Mouse (Mus musculus) thymus, postnatal 36 days (tissue): Measurements from ENCODE around the gene AA792892.
"Not testable (repeated sequence)": the region's sequence is repeated elsewhere in the genome, so short reads cannot be mapped to it uniquely, and the experiment has no call there.

Source experiments
- DNase-seq, 2 experiments: peaks; one replicate each; pipeline ENCODE4 v3.0.0; 2022; ENCODE audit warnings: mixed read lengths in 2 of 2

Gene AA792892

GRCm38 (mm10) chr5:94339449-94339848 lies at the start of gene AA792892:
TSS of gene AA792892 (plus strand) at chr5:94339749.
- not testable (repeated sequence) for DNase-seq

- DNase-seq, result not testable (repeated sequence)
Observed at GRCm38 (mm10) chr5:94306696-94307095, 32.9 kb upstream of the AA792892 start, which contains the start of gene A430089I19Rik. TSS of gene A430089I19Rik (minus strand) at chr5:94306796.

- DNase-seq, result not testable (repeated sequence)
Observed at GRCm38 (mm10) chr5:94314135-94314534, 25.4 kb upstream of the AA792892 start, which contains the start of gene Gm6502. TSS of gene Gm6502 (plus strand) at chr5:94314435.
